Mouse (Mus musculus): ENCODE data around the gene Slc16a3.

Slc16a3 gene

GRCm38 (mm10) chr11:120973318-120973717 lies 25.0 kb downstream of the Slc16a3 start:
- DNase-seq (ENCODE audit: low read depth, low spot score) = no peak

DNA sequence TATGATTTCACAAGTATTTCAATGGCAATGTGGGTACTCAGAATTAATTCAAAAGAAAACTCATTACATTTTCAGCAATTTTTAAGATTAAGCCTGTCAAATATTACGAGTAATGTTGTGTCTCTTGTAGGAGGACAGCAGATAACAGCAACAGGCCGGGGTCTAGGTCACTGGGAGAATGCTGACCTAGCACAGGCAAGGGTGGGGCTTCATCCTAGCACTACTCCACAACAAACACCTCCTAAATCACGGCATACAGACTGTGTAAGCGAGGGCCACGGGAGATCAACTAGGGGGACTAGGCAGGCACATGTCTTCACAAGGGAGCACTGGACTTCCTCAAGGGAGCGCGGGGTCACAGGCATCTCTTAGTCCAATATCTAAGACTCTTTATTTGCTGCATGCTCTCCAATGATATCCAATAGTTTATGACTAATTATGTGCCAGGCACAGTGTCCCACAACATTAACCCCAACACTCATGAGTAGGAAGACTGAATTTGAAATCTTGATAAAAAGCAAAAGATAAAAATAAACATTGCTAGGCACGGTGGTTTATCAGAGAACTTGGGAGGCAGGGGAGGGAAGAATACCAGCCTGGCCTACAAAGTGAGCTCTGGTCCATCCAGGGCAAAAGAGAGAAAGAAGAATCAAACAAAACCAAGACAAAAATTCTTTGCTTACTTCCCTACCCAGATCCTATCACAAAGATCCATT lies 31.6 kb downstream of the Slc16a3 start:
- DNase-seq (ENCODE audit: low read depth, low spot score) = no peak

DNA sequence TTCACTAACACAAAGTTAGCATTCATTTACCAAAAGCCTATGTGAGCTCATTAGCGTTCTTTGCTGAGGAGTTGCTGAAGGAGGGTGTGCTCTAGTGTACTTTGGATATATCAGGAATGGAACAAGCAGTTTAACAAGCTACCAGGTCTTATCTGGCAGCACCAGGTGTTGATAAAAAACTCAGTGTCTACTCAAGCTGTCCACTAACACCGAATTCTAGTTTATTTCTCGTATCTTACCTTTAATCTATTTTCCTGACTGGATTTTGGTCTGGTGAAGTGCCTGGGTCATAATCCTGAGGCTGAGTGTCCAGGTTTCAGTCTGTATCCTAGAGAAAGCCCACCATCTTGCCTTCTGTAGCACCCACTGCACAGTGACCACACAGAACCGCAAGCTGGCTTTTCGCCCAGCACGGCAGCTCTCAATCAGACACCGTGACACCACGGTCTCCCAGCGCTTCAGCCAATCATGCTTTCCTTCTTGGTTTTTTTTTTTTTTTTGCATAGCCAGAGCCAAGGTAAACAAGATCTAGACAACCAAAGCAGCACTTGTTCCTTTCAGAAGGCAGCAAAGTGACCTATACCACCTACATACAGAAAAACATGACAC lies 32.3 kb downstream of the Slc16a3 start:
- no peak for DNase-seq (ENCODE audit: low read depth, low spot score)

- DNase-seq (ENCODE audit: low read depth, low spot score) = no peak
These were observed 33.4 kb downstream of the Slc16a3 start for GRCm38 (mm10) chr11:120981661-120982060.

GRCm38 (mm10) chr11:120982459-120982858 lies 34.2 kb downstream of the Slc16a3 start:
- DNase-seq (ENCODE audit: low read depth, low spot score) = no peak

DNA sequence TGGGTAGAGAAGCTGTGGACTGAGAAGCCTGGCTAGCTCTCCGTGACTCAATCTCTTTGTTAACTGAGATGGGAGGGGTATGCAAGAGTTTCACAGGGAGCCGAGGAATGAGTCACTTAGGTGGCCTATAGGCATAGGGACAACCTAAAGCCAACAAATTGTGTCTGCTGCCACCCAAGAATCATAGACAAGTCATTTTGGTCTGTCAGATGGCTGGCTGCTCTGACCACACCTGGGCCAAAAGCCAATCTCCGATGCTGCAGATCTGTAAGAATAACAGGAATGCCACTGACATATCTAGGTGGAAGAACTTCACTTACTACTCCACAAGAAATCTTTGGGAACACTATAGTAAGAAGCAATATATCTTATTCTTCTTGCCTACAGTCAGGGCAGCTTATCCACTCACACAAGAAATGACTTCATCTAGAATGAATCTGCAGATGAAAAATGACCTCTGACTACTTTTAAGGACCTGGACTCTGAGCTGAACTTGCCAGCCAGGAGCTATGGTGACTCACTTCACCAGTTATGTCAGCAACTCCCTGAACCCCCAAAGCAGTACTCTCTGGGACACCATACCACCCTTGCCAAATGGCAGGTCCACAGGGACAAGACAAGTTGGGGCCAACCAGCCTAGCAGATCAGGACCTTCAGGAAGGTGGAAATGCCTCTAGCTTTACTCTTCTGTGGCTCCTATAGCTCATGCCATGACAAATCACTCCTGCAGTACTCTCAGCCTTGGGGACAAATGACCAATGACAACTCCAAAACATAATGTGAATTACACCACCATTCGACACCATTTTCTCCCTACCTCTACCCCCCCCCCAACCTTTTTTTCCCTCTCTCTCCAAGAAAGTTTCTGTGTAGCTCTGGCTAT lies 36.4 kb downstream of the Slc16a3 start:
- no peak for DNase-seq (ENCODE audit: low read depth, low spot score)

- DNase-seq (ENCODE audit: low read depth, low spot score) = no peak
These were observed 39.3 kb downstream of the Slc16a3 start for GRCm38 (mm10) chr11:120987608-120988007.

GRCm38 (mm10) chr11:120988410-120988809 lies 40.1 kb downstream of the Slc16a3 start:
- DNase-seq (ENCODE audit: low read depth, low spot score) = no peak

- DNase-seq (ENCODE audit: low read depth, low spot score) = peak; percentile 21
These were observed 41.2 kb downstream of the Slc16a3 start for GRCm38 (mm10) chr11:120989523-120989922.

GRCm38 (mm10) chr11:120990126-120990781 lies 42.0 kb downstream of the Slc16a3 start:
- peak; percentile 50 for DNase-seq (ENCODE audit: low read depth, low spot score)

DNA sequence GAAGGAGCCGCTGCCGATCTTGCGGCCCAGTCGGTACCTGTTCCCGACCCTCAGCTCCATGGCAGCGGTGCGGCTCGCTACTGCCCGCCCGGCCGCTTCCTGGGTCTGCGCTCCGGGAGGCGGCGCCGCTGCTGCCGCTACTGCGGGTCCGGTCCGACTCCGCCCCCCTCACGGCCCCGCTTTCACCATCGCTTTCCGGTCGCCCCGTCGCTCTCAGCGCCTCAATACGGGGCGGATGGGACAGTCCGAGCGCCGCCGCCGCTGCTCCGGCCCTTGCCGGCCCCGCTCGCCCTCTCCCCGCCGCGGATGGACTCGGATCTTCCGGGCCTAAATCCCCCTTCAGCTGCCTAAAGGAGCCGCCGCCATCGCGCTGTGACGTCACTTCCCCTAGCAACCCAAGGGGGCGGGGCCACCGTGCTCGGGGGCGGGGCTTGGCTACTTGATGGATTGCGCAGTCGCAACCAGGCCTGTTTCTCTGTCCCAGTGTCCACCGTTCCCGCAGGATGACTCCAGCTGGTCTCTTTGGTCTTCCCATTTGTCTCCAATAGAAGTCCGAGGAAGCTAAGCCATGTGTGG lies 42.8 kb downstream of the Slc16a3 start, which contains the start of gene Csnk1d:
Csnk1d (minus strand) TSS at position 380 of the 576 bp plus-strand sequence.
- peak; percentile 92 for DNase-seq (ENCODE audit: low read depth, low spot score)

DNA sequence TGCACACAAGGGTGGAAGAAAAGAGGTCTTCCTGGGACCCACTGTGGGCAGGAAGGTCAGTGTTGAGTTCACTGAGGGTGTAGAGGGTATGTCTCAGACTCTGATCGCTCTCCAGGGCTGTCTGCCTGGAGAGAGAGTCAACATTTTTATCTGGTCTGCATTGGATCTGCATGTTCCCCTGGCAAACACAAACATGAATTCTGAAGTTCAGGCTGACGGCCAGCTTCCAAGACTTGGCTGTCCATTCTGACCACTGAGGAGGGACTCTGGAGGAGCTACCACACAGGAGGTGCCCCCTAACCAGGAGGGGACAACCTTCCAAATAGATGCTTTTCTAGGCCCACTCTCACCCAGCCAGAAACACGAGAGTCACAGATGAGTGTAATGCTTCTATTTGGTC lies 43.5 kb downstream of the Slc16a3 start:
- DNase-seq (ENCODE audit: low read depth, low spot score) = no peak

DNA sequence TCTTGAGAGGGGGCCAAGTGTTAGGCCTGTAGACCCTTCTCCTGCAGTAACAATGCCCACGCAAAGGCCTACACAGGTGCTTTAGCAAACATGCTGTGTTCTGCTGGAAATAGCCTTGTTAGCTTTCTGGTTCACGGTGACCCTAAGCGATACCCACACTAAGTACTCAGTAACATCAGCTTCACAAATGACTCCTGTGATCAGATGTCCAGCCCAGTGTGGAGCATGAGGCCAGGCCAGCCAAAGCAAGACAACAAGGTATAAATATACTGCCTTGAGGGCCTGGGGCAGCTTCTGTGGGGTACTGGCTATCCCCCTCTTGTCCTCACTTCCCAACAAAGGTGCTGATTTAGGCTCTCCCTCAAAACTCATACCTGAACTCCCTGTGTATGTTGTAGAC lies 44.8 kb downstream of the Slc16a3 start:
- no peak for DNase-seq (ENCODE audit: low read depth, low spot score)

DNA sequence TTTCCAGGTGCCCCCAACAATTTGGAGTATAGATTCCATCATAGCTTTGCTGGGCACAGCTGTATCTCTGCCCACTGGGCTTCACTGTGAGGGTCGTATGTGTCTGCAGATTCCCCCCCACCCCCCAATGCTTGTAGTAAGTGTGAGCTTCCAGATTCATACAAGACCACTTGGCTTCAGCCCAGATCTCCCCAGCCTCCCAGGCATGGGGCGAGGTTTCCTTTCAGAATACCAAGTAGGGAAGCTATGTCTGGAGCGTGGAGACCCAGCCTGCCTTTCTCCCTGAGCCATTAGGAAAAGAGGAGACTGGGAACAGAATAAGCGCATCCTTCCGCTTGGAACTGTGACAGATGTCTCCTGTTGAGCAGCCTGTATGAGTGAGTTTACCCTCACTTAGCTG lies 45.3 kb downstream of the Slc16a3 start:
- DNase-seq (ENCODE audit: low read depth, low spot score) = no peak

DNA sequence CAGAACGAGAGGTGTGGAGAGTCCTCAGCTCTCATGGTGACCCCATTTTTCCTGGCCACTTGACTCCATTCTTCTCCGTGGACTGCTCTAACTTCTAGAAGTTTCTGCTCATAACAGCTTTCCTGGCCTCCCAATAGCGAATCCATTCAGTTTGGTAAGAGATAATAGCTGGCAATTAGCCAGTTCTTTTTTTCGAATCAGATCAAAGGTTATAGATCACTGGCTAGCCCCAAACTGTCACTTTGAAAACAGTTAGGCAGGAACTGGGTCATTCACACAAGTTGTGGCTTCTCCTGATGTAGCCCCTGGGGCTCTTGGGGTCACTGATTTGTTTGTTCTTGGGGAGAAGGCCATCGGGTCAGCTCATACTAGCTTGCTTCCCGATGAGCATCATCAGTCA lies 46.5 kb downstream of the Slc16a3 start:
- no peak for DNase-seq (ENCODE audit: low read depth, low spot score)

- DNase-seq (ENCODE audit: low read depth, low spot score) = no peak
These were observed 53.7 kb downstream of the Slc16a3 start for GRCm38 (mm10) chr11:121001966-121002365.

DNA sequence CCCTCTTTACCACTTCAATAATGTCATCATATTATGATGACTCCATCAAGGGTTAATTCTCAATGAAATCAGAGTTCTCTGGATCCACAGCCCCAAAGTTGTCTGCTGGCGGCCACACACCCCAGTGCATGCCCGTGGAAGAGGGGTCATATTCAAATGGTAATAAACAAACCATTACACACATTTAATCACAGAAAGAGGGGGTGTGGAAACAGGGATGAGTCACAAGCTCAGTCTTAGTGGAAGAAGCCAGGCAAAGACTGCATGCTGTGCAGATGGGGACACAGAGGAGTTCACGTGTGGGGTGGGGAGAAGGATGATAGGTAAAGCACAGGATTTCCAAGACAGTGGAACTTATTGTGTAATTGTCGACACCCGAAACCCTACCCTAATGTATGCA lies 56.0 kb downstream of the Slc16a3 start:
- DNase-seq (ENCODE audit: low read depth, low spot score) = no peak

DNA sequence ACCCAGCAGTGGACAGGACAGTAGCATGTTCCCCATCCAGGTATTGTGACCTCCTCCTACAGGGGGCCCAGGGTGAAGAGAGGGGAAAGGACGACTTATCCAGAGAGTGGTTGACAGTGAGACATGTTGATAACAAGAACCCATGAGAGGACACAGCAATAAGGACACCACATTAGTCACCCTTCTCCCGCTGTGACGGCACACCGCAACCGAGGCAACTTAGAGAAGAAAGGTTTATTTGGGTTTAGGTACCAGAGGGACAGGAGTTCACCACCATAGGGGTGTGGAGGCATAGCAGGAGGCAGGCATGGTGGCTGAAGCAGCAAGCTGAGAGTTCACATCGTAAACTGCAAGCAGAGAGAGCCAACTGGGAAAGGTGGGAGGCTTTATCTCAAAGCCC lies 57.9 kb downstream of the Slc16a3 start:
- no peak for DNase-seq (ENCODE audit: low read depth, low spot score)

GRCm38 (mm10) chr11:121010044-121010755 lies 61.9 kb downstream of the Slc16a3 start:
- no peak for DNase-seq (ENCODE audit: low read depth, low spot score)
